Mouse (Mus musculus): ENCODE data around the gene Wdr46.

DNA sequence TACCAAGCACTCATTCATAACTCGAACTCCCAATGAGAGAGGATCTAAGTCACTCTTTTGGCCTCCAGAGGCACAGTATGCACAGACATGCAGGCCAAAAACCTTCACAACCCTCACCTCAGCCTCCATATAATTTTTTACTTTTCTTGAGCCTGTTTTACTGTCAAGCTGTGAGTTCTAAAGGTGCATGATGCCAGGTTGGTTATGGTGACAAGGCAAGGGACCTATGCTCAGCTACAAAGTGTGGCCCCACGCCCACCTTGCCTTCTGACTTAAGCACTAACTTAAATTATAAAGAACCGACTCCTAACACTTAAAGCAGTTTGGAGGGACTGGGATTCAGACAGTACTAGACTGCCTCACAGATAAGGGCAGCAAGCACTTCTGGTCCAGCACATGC lies 12.8 kb downstream of the Wdr46 start:
- TF ChIP-seq CTCF (IDR thresholded peaks at IDR 0.05; ENCODE audit: extremely low read depth, insufficient read length, insufficient replicate concordance, low read depth, low read length) (no peak), POLR2A (IDR thresholded peaks at IDR 0.05; ENCODE audit: low read depth, low read length) (no peak)
